Mouse (Mus musculus) cerebellum, postnatal 14 days (tissue): ENCODE measurements at regions not wholly inside any gene's neighbourhood (a gene's known extent, or its start where the extent isn't known, plus 50 kb on each side); places are given as distances from the start of the nearest gene placed in this dataset.
A peak's percentile ranks its signal among the peaks of the same experiment; 100 is the strongest.

ENCODE experiments used
- DNase-seq, 2 experiments: peaks; one replicate each; pipeline ENCODE4 v3.0.0; 2021; ENCODE audit warnings: mixed read lengths in 2 of 2

DNA sequence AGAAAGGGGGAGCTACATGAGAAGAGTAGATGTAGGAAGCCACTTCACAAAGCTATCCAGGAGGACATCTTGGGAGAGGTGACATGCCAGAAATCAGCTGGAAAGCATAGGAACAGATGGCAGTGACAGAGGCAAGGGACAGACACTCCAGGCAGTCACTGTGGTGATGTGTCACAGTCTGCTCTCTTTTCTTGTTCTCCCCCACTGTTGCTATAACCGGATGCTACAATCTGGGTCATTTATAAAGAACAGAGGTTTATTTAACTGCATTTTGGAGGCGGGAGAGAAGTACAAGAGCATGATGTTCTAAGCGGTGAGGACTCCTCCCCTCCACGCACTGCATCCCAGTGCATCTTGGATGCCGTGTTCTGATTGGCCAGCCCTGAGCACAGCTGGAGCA, 133.8 kb upstream of the Med13l start:
- DNase-seq = peak in 1 of 2 experiments; percentile 32

DNA sequence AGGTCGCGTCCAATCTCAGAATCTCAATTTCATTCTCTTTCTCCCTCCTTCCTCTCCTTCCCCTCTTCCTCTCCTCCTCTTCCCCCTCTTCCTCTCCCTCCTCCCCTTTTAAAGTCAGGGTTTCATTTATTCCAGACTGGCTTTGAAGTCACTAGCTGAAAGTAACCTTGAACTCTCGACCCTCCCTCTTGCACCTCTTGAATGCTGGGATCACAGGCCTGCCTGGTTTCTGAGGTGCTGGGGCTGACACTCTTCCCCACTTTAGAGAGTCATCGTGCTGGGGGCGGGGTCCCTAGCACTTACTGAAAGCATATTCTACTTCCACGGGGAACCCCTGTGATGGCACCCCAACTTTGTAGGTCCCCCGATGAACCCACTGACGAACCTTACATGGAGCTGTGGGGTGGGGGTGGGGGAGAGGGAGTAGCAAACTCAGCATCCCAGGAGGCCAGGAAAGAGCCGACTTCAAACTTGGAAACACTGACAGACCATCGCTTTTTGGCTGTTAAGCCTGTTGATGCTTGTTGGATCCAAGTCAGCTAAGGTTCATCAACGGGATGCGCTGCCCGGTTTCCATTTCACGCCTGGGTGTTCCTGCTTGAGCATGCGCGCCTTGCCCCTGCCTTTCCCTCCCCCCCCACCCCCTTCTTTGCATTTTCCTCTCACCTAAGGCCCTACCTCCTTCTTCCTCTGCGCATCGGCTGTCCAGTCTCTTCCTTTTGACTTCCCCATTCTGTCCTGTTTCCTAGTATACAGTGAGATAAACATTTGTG, 132.0 kb upstream of the Med13l start:
- no peak for DNase-seq

DNA sequence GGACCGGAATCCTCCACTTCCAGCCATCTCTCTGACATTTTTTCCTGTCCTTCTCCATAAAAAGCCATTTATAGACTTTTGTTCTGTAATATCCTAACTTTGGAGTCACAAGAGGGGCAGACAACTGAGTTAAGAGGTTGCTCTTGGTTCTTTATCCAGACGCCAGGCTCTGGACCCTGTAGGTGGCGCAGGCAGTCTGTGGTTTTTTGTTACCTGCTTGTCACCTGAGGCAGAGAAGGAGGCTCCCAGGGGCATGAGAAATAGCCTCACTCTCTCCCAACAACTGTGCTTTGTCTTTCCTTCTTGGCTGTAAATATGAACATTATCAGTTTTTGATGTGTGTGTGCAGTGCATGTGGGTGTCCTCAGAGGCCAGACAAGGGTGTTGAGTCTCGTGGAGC, 126.9 kb upstream of the Med13l start:
- DNase-seq = no peak

DNA sequence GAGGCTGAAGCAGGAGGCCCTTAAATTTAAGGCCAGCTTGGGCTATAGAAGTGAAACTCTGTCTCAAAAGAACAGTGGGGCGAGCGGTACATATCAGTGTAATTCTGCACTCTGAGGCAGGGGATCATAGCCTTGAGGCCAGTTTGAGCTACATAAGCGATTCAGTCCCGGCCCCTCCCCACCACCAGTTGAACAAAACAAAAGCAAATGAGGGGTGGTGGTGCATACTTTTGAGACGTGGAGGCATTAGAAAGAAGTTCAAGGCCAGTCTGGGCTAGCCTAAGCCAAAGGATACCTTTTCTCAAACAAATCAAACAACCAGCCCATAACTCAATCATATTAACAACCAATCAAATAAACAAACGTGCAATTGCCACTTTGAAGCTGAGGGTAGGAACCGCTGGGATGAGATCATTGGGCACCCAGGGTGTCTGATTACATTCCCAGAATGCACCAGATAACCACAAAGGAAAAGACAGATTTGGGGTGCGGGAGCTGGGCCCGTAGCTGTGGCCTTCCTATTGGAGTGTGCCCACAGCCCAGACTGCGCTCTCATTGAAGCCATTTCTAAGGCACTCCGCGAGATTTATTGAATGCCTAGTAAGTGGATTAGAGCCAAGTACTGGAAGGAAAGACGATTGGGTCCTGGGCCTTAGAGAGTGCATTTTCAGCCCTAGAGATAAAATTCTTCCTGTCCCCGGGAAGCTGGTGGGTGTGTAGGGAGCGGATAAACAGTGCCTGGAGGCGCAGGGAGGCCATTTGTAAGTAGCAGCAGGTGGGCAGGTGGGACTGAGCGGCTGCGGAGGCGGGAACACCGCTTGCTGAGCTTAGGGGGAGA, 125.5 kb upstream of the Med13l start:
- no peak for DNase-seq

DNA sequence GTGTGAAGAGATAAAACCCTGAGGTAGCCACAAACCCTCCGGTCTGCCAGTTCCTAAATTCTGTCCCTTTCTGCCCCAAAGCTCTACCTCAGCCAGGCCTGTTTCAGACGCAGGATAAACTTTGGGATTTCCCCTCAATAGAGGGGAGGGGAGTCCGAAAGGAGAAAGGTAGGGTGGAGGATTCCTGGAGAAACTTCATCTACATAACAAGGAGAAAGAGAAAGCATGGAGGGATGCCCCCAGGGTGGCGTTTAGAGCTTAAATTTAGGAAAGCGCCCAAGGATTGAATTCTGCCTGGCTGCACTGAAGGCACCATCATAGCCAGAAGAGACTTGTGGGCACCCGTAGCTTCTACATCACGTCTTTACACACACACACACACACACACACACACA, 124.9 kb upstream of the Med13l start:
- no peak for DNase-seq

DNA sequence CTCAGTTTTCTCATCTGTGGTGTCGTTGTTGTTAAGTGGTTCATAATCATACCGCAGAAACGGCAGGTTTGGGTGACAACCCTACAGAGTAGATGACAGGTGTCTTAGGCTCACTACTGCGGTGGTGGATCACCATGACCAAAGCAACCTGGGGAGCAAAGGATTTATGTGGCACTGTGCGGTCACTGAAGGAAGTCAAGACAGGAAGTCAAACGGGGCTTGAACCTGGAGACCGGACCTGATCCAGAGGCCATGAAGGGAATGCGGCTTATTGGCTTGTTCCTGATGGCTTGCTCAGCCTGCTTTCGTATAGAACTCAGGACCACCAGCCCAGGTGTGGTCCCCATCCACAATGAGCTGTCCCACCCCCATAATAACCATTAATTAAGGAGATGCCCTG, 124.4 kb upstream of the Med13l start:
- DNase-seq = no peak

DNA sequence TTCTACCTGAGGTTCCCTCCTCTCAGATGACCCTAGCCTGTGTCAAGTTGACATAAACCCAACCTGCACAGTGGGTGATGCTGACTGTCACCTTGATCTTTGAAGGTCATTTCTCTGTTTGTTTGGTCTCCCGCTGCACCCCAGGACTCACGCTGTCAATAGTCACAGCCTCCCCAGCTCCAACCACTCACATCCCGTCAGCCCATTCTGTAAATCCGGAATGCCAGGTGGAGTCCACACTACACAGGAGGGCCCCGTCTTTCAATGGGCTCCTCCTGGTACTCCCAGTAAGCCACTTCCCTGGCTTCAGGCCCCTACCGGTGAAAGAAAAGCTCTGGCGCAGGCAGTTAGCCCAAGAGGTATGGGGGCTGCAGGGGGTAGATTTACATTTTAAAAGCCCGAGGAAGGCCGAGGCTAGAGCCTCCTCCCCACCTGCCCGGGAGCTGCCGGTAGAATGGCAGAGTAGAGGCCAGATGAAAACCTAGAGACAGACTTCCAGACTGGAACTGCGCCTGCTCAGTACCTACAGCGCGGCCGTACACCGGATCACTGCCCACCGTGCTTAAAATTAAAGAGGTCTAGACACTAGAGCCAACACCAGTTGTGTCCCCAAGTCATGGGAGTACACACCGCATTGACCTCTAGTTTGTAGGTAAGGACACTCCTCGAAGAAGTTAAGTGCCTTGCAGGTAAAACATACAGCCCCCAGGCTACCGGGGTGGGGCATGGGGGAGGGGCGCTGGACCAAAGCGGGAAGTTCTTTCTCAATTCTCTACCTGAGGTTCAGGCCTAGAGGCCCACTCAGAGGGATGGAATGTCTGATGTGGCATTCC, 123.8 kb upstream of the Med13l start:
- no peak for DNase-seq

DNA sequence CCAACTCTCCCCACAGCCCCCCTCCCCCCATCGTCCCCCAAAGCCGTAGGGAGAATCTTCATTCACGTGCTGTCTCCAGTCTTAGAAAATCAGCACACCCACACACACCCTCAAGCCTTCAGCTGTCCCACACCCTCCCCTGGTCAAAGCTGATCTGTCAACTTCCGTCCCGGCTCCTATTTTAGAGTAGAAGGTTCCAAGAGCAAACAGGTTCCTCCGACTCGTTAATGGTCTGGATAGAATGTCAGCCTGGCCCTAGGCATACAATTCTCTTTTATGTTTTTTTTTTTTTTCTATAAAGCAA, 123.2 kb upstream of the Med13l start:
- DNase-seq = no peak

DNA sequence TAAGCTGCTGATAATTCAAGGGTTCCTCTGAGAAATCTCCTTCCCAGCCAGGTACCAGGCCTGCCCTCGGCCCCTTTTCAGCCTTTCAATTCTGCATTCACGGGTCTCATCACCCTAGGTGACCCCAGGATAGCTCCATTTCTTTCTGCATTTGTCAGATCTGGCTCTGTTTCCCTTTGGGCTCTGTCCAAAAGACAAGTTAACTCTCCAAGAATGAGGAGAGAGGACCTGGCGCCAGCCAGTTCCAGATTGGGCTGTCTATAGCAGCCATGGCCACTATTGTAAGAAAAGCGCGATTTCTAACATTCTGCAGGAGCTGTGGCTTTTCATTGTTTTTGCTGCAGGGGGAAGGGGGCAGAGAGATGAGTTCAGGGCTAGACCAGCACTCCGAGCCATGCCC, 122.5 kb upstream of the Med13l start:
- peak; percentile 51 to 57 for DNase-seq

DNA sequence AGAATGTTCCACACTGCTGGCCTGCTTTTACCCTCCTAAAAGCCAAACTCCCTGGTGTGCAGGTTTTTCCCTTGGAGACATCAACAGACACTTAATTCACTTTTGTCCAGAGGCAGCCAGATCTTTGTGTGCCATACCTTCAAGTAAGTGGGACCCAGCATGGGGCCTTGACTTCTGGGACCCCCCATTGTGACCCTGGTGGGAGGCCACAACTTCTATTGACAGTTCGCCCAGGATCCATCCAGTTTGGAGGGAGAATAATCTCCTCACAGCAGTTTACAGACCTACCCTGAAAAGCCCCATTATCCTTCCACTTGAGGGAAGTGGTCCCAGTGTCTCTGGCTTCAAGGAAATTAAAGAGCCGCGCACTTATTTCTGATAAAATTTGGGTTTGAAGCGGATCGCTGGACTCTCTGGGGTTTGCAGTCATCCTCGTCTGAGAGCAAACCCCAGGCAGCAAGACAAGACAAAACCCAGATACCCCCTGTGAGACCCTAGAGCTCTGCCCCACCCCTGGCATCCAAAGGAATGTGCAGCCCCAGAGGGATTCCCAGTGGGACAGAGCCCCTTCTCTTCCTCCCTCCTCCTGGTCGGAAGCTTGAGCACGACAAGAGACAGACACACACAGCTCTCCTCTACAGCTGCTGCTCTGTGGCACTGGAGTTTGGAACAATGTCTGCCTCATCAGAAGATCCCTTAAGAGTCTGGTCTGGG, 115.8 kb upstream of the Med13l start:
- no peak for DNase-seq

DNA sequence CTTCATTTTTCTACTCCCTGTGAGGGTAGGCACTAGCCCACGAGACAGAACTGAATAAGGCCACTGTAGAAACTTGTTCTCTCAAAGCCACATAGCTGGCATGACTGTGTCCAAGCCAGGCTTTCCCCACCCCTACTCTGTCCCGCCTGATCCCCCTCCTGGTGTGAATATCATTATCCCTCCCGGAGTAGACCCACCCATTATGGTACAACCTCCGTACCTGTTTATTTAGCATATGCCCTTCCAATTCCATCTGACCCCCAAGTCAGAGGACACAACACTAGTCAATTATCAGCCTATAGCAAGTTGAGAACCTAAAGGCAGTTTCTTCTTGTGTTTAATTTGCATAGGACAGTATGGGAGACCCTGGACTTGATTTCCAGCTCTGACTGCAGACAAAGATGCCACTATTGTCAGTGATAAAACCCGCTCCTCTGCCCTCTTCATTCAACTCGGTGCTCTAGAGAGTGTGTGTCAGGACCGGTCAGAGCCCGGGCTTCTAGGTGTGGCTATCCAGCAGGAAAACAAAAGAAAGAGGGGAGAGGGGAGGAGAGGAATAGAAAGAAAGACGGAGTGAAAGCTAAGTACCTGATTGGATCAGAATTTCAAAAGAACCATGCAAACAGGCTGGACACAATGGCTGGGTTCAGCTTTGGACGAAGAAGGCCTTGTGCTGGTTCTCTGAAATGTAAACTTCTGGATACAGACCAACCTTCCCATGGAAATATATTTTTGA, 115.1 kb upstream of the Med13l start:
- no peak for DNase-seq

DNA sequence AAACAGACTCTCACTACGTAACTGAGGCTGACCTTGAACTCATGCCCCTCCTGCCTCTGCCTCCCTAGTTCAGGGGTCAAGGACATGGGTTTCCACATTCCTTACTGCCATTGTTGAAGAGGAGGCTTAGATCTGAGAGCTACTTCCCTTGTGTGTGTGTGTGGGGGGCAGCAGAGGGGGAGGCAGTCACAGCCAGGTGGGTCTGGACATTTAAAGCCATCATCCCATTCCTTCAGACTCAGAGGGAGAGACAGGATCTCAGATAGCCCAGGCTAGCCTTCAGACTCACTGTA, 114.5 kb upstream of the Med13l start:
- DNase-seq = no peak

DNA sequence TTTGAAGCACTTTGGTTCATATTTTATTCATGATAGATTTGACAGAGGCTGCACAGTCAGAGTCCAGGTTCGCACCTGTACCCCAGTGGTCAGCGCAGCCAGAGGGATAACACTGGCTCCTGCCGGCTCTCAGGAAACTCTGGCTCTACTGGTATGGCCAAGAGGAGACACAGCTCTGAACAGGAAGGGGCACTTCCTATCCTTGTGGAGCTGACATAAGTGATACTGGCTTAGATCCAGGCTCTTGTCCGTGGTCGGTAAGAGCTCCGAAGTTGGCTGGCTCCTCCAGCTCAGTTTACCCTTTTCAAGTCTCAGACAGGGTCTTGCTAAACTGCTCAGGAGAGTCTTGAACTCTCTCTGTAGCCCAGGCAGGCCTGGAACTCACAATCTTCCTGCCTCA, 113.6 kb upstream of the Med13l start:
- DNase-seq = no peak

DNA sequence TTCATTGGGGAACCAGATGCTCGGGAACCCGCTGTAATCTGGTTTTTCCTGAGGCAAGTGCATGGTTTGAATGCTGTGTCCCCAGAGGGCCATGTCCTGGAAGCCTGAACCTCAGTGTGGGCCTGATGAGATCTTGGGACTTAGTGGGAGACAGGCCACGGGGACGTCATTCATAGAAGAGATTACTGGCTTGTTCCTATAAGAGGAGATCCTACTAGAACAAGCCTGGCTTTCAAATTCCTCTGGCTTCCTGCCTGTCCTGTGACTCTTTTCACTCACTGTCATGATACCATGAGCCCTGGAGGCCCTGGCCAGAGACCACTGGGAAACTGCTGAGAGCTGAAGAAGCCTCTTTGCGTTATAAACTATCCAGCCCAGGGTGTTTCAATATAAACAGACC, 113.1 kb upstream of the Med13l start:
- DNase-seq = no peak

DNA sequence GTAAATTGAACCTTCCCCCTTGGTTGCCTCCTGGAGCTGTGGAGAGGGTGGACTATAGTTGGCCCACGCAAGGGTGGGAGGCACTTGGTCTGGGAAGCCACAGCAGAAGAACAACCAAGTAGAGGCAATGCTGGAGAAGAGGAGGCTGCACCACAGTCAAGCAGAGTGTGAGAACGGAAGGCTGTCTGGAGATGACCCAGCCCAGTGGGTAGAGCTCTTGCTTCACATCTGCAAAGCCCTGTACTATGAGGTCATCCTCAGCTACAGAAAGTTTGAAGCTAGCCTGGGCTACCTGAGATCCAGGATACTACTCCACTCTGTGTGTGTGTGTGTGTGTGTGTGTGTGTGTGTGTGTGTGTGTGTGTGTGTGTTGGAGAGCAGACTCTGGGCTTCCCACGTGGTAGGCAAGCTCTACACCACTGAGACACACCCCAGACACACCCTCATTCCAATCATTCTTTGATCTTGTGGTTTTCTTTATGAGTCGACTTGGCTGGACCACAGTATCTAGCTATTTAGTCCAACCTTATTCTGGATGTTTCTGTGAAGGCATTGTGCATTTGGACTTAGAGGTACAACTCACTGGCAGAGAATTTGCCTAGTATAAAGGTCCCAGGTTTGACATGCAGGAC, 111.5 kb upstream of the Med13l start:
- no peak for DNase-seq

DNA sequence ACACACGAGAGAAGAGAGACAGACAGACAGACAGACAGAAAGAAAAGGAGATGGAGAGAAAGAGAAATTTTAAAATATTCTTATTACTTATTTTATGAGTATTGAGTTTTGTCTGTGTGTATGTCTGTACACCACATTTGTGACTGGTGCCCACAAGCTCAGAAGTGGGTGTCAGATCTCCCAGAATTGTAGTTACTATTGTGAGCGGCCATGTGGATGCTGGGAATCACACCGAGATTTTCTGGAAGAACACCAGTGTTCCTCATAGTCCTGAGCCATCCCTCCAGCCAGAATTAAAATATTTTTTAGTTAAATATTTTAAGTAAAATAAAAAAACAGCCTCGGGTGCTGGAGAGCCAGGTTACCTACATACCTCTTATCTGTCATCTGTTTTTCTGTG, 110.6 kb upstream of the Med13l start:
- DNase-seq = no peak

DNA sequence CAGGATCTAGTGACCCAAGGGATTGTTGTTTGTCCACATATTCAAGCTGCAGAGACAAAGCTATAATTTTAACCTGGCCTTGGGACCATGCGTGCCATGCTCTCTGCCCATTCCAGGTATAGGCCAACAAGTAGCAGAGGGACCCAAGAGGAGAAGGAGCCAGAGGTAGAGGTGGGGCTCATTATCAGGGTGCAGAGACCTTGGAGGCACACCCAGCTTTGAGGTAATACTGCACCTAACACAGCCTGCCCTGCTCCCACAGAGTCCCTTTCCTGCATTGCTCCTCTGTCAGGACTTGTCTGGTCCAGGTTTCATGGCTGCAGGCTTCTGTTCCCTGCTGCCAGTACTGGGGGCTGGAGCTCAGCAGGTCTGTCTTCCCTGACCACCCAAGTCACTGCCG, 108.4 kb upstream of the Med13l start:
- DNase-seq = no peak

DNA sequence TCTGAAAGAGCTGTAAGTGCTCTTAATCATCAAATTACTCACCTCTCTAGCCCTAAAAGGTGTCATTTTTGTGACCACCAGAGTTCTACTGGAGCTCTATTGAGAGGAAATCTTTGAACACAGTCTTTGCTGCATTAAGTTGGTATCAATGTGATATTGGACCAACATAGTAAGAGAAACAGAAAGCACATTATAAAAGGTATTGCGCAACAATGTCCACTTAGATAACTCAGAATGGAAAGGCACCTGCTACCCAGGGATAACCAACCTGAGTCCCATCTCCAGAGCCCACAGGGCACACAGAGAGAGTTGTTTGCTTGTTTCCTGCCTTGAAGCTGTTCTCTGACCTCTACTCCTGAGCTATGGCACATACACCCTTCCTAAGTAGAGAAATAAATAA, 106.4 kb upstream of the Med13l start:
- DNase-seq = no peak

DNA sequence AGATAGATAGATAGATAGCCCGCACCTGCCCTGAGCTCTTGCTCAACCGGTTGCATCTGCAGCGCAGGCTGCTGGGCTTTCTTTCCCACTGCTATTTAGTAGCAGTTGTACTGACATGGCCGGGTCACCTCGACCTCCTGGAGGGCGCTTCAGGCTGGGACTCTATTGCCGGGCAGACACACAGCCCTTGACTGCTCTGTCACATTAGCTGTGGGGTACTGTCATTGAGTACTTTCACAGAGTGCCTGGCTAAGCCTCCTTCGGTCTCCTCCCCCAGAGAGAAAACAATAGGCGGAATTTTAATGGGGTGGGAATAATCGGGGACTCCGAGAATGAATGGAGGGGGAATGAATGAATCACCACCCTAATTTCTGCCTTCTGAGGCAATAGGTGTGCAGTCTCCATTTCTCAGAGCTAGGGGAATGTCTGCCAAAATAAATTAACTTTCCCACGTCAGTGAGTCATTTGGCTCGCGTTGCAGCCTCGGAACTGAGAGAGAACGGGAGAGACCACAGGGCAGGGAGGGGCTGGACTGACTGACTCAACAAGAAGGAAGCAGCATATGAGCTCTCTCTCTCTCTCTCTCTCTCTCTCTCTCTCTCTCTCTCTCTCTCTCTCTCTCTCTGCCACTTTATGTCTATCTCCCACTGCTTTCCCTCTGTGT, 101.6 kb upstream of the Med13l start:
- peak in 1 of 2 experiments; percentile 27 for DNase-seq

DNA sequence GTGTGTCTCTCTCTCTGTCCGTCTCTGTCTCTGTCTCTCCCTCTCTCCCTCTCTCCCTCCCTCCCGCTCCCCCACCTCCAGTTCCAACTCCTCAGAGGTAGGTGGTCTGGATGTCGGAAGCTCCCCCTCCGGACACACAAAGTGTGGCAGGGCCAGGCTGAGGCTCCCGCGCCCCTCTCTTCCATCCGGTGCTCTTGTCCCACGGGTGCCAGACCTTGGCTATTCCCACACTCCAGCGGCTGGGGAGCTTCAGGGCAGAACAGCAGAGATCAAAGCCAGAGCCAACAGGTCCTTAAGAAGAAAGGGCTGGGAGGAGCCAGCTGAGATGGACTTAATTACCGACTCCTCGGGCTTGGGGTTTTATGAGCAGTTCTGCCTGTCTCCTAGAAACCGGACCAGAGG, 101.1 kb upstream of the Med13l start:
- peak in 1 of 2 experiments; percentile 20 for DNase-seq

DNA sequence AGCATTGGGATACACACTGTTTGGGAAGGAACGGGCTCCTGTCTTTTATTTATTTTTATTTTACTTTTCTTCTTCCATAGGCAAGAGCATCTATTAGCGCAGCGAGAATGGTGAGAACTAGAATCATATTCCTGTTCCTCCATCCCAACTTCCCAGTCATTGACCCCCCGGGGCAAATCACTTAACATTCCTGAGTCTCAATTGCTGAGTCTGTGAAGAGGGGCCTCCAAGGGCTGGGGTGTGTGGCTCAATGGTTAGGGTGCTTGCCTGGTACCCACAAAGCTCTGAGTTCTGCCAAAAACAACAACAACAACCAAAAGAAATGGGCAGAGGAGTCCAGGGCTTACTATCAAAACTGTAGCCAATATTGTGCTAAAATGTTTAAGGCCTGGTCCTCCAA, 98.5 kb upstream of the Med13l start:
- DNase-seq = no peak
